Mouse (Mus musculus): ENCODE results near the gene Des. TPM values are rescaled to one million over a fixed set of nuclear protein-coding genes. Genes with fewer than 3 reads are reported as not detected.
A peak's percentile ranks its signal among the peaks of the same experiment; 100 is the strongest.

The Des gene
- total and polyA plus RNA-seq, 3 experiments, result 16.6 to 31.8 (median 17.2) TPM

DNA sequence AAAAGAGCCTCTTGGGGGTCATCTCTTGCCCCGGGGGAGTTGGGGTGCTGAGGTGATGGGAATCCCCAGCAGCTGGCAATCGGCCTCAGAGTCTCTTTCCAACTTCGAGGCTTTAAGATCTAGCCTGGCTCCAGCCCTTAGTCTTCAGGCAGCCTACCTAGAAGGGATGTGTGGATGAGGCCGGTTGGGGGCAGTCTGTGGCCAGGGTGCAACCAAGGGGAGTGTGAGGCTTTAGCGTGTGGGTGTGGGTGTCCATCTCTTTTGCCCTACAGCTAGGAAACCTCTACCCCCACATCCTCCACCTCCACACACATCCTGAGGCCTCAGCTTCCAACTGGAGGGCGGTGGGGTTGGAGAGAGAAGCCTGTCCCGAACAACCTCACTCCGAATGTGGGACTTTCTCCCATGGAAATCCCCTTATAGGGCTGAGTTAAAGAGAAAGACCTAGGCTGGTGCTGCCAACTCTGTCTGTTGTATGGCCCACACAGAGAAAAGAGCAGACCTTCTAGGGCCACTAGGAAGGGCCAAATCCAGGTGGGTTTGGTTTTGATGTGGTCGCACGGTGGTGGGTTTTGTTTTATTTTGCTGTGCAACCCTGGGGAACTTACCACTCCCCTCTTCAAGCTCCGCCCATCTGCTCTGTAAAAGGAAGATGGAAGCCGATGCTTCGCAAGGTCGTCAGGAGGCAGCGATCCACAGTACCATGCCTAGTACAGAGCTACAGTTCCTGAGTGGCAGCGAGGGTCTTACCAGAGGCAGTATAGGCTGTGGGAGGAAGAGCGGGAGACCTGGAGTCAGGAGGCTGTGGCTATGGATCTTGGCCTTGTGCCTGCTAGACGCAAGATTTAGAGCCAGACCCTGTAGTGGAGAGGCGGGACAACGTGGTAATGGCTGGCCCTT lies 14.8 kb upstream of the Des start:
- no peak for DNase-seq

DNA sequence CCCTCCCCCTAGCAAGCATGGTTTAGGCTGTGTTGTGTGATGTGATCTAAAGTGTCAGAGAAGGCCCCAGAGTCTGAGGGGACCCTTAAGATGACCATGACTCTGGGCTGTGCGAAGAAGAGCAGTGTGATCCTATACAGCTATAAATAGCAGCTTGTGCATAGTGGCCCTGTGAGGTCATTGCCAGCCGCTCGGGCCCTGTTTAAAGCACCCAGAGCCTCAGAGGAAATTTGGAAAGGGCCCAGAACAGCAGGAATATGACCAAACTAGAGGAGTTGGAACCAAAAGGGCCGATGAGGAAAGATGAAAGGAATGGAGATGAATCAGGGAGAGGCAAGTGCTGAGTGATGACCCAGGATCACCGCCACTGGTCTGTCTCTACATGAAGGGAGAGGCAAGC lies 12.8 kb upstream of the Des start:
- peak; percentile 56 for DNase-seq

DNA sequence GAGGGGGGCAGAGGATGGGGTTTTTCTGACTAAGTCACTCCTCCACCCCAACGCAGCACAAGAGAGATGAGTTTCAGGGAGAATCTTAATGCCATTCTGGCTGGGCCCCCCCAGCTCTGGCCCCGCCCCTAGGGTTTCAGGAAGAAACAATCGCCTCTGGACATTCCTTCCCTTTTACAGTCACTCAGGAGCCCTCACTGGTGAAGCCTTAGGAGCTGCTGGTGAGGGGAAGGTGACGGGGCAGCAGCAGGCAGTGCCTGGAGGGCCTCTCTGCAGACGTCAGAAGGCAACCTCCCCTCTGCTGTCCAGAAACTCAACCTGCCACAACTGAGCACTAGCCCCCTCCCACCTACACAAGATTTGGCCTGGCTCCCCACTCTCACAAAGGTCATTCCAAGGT lies 10.9 kb upstream of the Des start:
- DNase-seq, result no peak

- DNase-seq, result peak; percentile 75
Measured at GRCm38 (mm10) chr1:75357261-75357660, 2.9 kb upstream of the Des start.

GRCm38 (mm10) chr1:75358009-75358408 lies 2.1 kb upstream of the Des start:
- DNase-seq, result no peak

DNA sequence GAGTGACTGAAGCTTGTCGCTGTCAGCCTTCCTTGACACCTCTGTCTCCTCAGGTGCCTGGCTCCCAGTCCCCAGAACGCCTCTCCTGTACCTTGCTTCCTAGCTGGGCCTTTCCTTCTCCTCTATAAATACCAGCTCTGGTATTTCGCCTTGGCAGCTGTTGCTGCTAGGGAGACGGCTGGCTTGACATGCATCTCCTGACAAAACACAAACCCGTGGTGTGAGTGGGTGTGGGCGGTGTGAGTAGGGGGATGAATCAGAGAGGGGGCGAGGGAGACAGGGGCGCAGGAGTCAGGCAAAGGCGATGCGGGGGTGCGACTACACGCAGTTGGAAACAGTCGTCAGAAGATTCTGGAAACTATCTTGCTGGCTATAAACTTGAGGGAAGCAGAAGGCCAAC lies 783 bp upstream of the Des start:
- DNase-seq, result no peak

DNA sequence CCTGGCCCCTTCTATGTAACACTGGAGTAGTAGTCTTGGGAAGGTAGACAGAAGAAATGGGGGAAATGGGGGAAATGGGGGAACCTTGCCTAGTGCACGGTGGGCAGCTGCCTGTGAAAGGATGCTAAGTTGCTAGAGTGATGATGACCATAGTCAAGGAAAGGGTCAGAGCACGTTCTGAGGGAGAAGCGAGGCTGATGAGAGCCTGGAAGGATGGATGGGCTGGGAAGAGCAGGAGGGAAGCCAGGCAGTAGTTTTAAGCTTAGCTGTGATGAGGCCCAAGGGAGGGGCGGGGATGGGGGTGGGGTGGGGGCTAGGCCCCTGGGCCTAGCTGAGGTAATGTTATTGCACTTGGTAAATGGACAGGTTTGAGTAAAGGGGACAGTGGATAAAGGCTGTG lies 994 bp downstream of the Des start:
- DNase-seq, result no peak

DNA sequence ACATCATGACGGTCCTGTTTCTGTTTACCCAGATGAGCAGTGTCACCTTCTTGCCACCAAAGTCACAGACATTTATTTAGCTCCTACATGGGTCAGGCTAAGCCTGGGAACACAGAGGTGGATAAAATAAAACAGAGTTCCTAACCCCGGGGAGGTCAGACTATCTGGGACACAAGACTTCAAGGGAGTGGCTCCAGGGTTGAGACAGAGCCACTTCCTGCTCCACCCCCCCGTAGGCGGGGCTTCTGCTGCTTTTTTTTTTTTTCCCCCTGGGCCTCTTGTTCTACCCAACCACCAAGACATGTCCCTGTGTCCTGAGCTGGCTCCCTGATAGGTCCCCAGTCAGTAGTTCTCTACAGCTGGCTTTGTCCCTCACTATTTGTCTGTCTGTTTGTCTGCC lies 1.6 kb downstream of the Des start:
- no peak for DNase-seq

DNA sequence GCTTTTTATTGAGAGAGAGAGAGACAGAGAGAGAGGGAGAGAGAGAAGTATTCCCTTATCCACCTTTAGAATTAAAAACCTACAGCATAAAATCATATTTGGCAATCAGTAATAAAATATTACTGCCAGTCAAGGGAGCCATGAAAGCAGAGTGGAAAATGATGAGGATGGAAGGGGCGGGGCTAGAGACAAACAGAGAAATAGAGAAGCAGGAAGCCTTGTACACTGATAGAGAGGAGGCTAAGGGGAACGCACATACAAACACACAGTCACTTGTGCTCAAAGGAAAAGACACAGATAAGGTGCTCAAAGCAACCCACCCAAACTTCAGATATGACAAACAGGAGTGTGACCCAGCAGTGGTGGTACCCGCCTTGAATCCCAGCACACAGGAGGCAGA lies 3.7 kb downstream of the Des start:
- no peak for DNase-seq

GRCm38 (mm10) chr1:75365510-75366137 lies 5.5 kb downstream of the Des start:
- no peak for DNase-seq

GRCm38 (mm10) chr1:75369360-75369983 lies 9.3 kb downstream of the Des start:
- no peak for DNase-seq

DNA sequence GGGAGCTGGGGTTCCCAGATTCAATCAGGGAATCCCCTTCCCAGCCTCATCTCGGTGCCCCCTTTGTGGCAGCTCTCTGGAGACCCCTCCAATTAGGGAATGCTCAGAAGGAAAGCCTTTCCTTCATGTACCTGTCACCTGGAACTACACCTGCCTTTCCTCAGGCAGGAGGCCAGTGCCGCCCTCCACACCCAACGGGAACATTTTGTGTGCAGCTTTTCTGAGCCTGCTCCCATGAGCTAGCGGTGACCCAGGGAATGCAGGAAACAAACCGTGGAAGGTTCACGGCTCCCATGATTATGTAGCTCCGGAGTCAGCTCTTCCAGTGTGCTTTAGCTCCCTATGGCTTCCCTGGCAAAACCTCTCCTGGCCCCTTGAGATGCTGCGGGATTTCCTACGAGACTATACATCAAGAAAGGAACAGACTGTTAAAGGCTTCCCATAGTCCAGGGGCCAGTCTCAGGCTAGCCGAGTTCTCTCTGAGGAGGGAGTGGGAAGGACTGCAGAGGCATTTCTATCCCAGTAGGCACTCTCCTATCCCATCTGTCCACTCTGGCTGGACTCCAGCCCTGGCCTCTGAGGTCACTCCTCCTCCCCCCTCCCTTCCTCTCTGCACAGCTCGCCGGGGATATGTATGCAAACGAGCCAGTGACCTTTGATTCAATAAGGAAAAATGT lies 10.0 kb downstream of the Des start:
- peak; percentile 84 for DNase-seq

DNA sequence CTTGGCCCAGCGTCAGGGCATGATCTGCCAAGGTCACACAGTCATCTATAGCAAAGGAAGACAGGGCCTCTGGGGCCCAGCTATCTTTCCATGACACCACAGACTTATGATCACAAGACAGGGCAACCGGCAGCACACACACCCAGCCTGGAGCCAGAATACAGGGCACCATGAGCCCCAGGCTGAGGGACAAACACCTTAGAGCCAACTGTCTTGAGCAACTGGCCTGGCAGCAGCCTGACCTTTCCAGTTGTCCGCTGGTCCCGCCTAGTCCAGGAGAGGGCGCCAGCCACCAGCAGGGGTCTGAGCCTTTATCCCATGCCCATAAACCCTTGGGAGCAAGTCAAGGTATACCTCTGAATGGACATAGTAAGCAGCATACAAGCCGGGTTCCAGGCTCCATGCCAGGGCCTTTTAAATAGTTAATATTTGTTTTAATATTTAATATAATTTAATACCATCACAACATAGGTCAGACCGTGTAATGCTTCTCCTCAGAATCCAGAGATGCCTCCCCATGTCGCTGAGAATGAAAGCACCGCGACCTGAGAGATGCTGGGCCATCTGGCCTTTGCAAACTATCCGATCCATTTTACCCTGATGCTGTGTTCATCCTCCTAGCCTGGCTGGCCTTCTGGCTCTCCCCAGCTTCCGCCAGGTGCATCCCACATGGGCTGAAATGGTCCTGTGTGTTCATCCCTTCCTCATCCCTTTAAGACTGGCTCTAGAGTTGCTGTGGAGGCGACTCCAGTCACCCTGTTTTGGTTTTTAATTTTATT lies 11.4 kb downstream of the Des start:
- peak; percentile 79 for DNase-seq

- no peak for DNase-seq
Measured at GRCm38 (mm10) chr1:75372450-75372849, 12.3 kb downstream of the Des start.

DNA sequence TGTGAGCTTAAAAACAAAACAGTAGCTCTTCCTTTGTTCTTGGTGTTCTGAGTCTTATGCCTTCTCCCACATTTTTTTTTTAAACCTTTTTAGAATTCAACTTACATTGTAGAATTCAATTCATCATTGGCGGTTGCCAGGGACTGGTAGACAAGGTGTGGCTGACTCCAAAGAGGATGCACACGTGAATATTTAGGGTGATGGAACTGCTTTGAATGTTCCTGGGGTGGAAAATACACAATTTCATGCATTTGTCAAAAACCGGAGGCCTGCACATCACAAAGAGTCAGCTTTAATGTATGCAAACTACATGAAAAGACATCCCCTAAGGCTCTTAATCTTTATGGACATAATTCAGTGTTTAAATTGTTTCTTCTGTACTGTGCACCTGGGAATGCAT lies 13.1 kb downstream of the Des start:
- no peak for DNase-seq

GRCm38 (mm10) chr1:75374950-75375936 lies 15.1 kb downstream of the Des start, which contains the start of gene Speg:
Gene Speg, plus strand, starts transcription at chr1:75375297.
- no peak for DNase-seq

- DNase-seq, result no peak
Measured at GRCm38 (mm10) chr1:75379196-75379595, 19.1 kb downstream of the Des start.

GRCm38 (mm10) chr1:75379931-75380330 lies 19.8 kb downstream of the Des start:
- DNase-seq, result no peak

DNA sequence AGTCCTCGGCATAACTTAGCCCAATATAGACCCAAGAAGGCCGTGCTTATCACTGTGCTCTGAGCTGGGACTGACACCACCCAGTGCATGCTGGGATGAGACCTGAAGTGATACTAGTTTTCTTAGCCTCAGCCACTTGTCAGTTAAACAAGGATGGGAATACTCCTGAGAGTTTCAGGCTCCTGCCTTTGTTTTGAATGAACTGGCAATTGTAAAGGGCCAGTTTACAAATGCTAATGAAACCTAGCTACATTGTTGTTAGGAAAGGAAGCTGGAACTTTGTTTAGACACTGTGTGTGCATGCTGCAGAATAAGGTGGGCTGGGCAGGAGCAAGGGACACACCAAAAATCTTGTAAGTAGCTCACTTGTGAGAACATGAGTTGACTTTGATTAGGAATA lies 20.8 kb downstream of the Des start:
- DNase-seq, result no peak

Data from adrenal gland, adult 2 months (tissue).